Mouse (Mus musculus) ES-Bruce4 (cell line): ENCODE results near the gene Prelp. TPM values are rescaled to one million over a fixed set of nuclear protein-coding genes. Genes with fewer than 3 reads are reported as not detected.

Experiments
- H3K27ac ChIP-seq: 2 replicates; pipeline ENCODE4 v1.5.1; 2012; ENCODE audit warnings: low read length, inconsistent platforms; ENCODE audit not compliant: insufficient read depth
- H3K27me3 ChIP-seq: 2 replicates; pipeline ENCODE4 v1.6.1; 2012; ENCODE audit warnings: mild to moderate bottlenecking, low read length, inconsistent platforms; ENCODE audit not compliant: control insufficient read depth, poor library complexity, insufficient read depth, severe bottlenecking
- H3K36me3 ChIP-seq: 2 replicates; pipeline ENCODE4 v1.6.1; 2012; ENCODE audit warnings: inconsistent platforms, mild to moderate bottlenecking, low read length, moderate library complexity; ENCODE audit not compliant: control insufficient read depth, poor library complexity, insufficient read depth, severe bottlenecking
- H3K4me1 ChIP-seq: one replicate; pipeline ENCODE4 v1.8.1; 2011; ENCODE audit warnings: low read length; ENCODE audit not compliant: control insufficient read depth, insufficient read depth
- H3K4me3 ChIP-seq: 2 replicates; pipeline ENCODE4 v1.5.1; 2011; ENCODE audit warnings: low read depth, mild to moderate bottlenecking, low read length
- H3K9ac ChIP-seq: 2 replicates; pipeline ENCODE4 v1.6.1; 2012; ENCODE audit warnings: low read depth, mild to moderate bottlenecking, inconsistent platforms; ENCODE audit not compliant: poor library complexity, severe bottlenecking
- H3K9me3 ChIP-seq: replicated peaks from 2 replicates; pipeline ENCODE4 v1.6.1; 2012; ENCODE audit warnings: mild to moderate bottlenecking, low read length, inconsistent platforms; ENCODE audit not compliant: control insufficient read depth, poor library complexity, insufficient read depth, severe bottlenecking
- CTCF ChIP-seq: IDR thresholded peaks from one replicate; pipeline ENCODE4 v1.8.1; 2011; ENCODE audit warnings: low read depth, low read length
- EP300 ChIP-seq: IDR thresholded peaks from 2 replicates; pipeline ENCODE4 v1.6.1; 2011; ENCODE audit warnings: low read depth, low read length; ENCODE audit not compliant: insufficient read depth
- POLR2A ChIP-seq: IDR thresholded peaks from one replicate; pipeline ENCODE4 v1.8.1; 2011; ENCODE audit warnings: low read length; ENCODE audit not compliant: insufficient read depth
- polyA plus RNA-seq: library from polyadenylated mRNA; stranded (reverse); fragments of >200 nt; gene quantifications from 2 replicates; pipeline ENCODE4 v1.2.4, GENCODE M21; 2011; ENCODE audit warnings: low read depth; ENCODE audit not compliant: missing spikeins, insufficient read depth, insufficient read length

Gene Prelp
- polyA plus RNA-seq = 0.37 TPM in 1 of 2 replicates, not detected in the other

GRCm38 (mm10) chr1:133921304-133921751 lies at the start of gene Prelp:
Gene Prelp (minus strand): TSS chr1:133921414.
- Histone ChIP-seq H3K4me1 (no peaks in the 10 kb centered on the region), H3K4me3 (no peak within 1 kb of the TSS), H3K36me3 (no peaks in the 10 kb centered on the region), H3K9ac (no peak within 1 kb of the TSS), H3K27me3 (no peaks in the 10 kb centered on the region), H3K9me3 (no peaks in the 10 kb centered on the region), H3K27ac (no peak within 1 kb of the TSS)
- TF ChIP-seq CTCF (no peak), POLR2A (no peak)

- TF ChIP-seq POLR2A = no peak
- no peak for TF ChIP-seq EP300
- TF ChIP-seq CTCF = no peak
Observed at GRCm38 (mm10) chr1:133969427-133969826, 48.2 kb upstream of the Prelp start.

GRCm38 (mm10) chr1:133968788-133969325 lies 47.6 kb upstream of the Prelp start:
- H3K4me1 ChIP-seq = no peaks in the 10 kb centered on the region
- no peak overlapping the region for H3K27ac ChIP-seq
- no peak overlapping the region for H3K9ac ChIP-seq
- TF ChIP-seq CTCF = no peak
- TF ChIP-seq EP300 = no peak
- TF ChIP-seq POLR2A = no peak
- no peaks in the 10 kb centered on the region for H3K27me3 ChIP-seq
- no peak overlapping the region for H3K4me3 ChIP-seq
- H3K36me3 ChIP-seq = no peaks in the 10 kb centered on the region
- H3K9me3 ChIP-seq = no peaks in the 10 kb centered on the region

More at GRCm38 (mm10) chr1:133969427-133969826, 48.2 kb upstream of the Prelp start:
- Histone ChIP-seq H3K36me3 (no peaks in the 10 kb centered on the region), H3K4me3 (no peak overlapping the region), H3K9ac (no peak overlapping the region), H3K27ac (no peak overlapping the region), H3K9me3 (no peaks in the 10 kb centered on the region), H3K27me3 (no peaks in the 10 kb centered on the region), H3K4me1 (no peaks in the 10 kb centered on the region)

- no peak overlapping the region for H3K4me3 ChIP-seq
- TF ChIP-seq POLR2A (no peak), CTCF (no peak), EP300 (no peak)
- H3K27me3 ChIP-seq = no peaks in the 10 kb centered on the region
- H3K27ac ChIP-seq = no peak overlapping the region
- no peak overlapping the region for H3K9ac ChIP-seq
- no peaks in the 10 kb centered on the region for H3K4me1 ChIP-seq
- no peaks in the 10 kb centered on the region for H3K36me3 ChIP-seq
- H3K9me3 ChIP-seq = no peaks in the 10 kb centered on the region
Observed at GRCm38 (mm10) chr1:133967481-133968017, 46.3 kb upstream of the Prelp start.

GRCm38 (mm10) chr1:133966044-133966443 lies 44.8 kb upstream of the Prelp start:
- no peaks in the 10 kb centered on the region for H3K36me3 ChIP-seq
- H3K4me3 ChIP-seq = no peak overlapping the region
- no peak for TF ChIP-seq POLR2A
- TF ChIP-seq CTCF = no peak
- TF ChIP-seq EP300 = no peak
- H3K9ac ChIP-seq = no peak overlapping the region
- no peaks in the 10 kb centered on the region for H3K9me3 ChIP-seq
- H3K27me3 ChIP-seq = no peaks in the 10 kb centered on the region
- H3K27ac ChIP-seq = no peak overlapping the region
- H3K4me1 ChIP-seq = no peaks in the 10 kb centered on the region

- Histone ChIP-seq H3K9ac (no peak overlapping the region), H3K4me1 (no peaks in the 10 kb centered on the region), H3K9me3 (no peaks in the 10 kb centered on the region), H3K27me3 (no peaks in the 10 kb centered on the region), H3K4me3 (no peak overlapping the region), H3K36me3 (no peaks in the 10 kb centered on the region), H3K27ac (no peak overlapping the region)
- no peak for TF ChIP-seq CTCF
- TF ChIP-seq POLR2A = no peak
- TF ChIP-seq EP300 = no peak
Observed at GRCm38 (mm10) chr1:133965298-133965697, 44.1 kb upstream of the Prelp start.
